Mouse (Mus musculus) liver, adult 2 months (tissue): ENCODE data around the gene Emb. TPM values are rescaled to one million over a fixed set of nuclear protein-coding genes. Genes with fewer than 3 reads are reported as not detected.

ENCODE experiments used
- DNase-seq: peaks from one replicate; pipeline ENCODE4 v3.0.0-alpha.2; 2011; ENCODE audit warnings: low read depth, low spot score; ENCODE audit errors: extremely low read depth
- H3K27ac ChIP-seq: fragments of 200-500 bp; replicated peaks from 2 replicates; pipeline ENCODE4 v1.5.1; 2012; ENCODE audit warnings: low read depth, mild to moderate bottlenecking, control low read depth, inconsistent platforms, low read length; ENCODE audit not compliant: insufficient read depth
- H3K27me3 ChIP-seq: fragments of 200-500 bp; 2 replicates; pipeline ENCODE4 v1.6.1; 2012; ENCODE audit warnings: mild to moderate bottlenecking, moderate library complexity, low read length, inconsistent platforms; ENCODE audit not compliant: control insufficient read depth, insufficient read depth
- H3K36me3 ChIP-seq: fragments of 200-500 bp; 2 replicates; pipeline ENCODE4 v1.6.1; 2012; ENCODE audit warnings: low read length, inconsistent platforms; ENCODE audit not compliant: control insufficient read depth, insufficient read depth
- H3K4me1 ChIP-seq: fragments of 200-500 bp; 2 replicates; pipeline ENCODE4 v1.6.1; 2011; ENCODE audit warnings: low read length; ENCODE audit not compliant: control insufficient read depth, insufficient read depth
- H3K4me3 ChIP-seq: fragments of 200-500 bp; 2 replicates; pipeline ENCODE4 v1.5.1; 2011; ENCODE audit warnings: low read depth, mild to moderate bottlenecking, control low read depth, low read length, moderate library complexity; ENCODE audit not compliant: insufficient read depth
- H3K79me2 ChIP-seq: fragments of 200-500 bp; 2 replicates; pipeline ENCODE4 v1.6.1; 2012; ENCODE audit warnings: inconsistent platforms, mild to moderate bottlenecking, low read length, moderate library complexity; ENCODE audit not compliant: control insufficient read depth, insufficient read depth
- H3K9ac ChIP-seq: fragments of 200-500 bp; 2 replicates; pipeline ENCODE4 v1.6.1; 2012; ENCODE audit warnings: low read depth, mild to moderate bottlenecking, control low read depth, inconsistent platforms, low read length
- CTCF ChIP-seq: fragments of 200-500 bp; IDR thresholded peaks from 2 replicates; pipeline ENCODE4 v1.5.1; 2011; ENCODE audit warnings: low read depth, low read length, control low read depth
- POLR2A ChIP-seq: fragments of 200-500 bp; IDR thresholded peaks from 2 replicates; pipeline ENCODE4 v1.6.1; 2011; ENCODE audit warnings: low read length, control low read depth; ENCODE audit not compliant: insufficient read depth; ENCODE audit errors: extremely low read depth
- WGBS: fragments of 180-500 bp; shearing (Covaris S2); methylation state at CpG from one replicate; pipeline ENCODE4 v1.1.7; 2018; 5-methylcytosine and 5-hydroxymethylcytosine counted together
- polyA plus RNA-seq: library from polyadenylated mRNA; depleted of rRNA; stranded (reverse); fragments of >200 nt; gene quantifications from 2 replicates; pipeline ENCODE4 v1.2.3, GENCODE M21; 2012
- total RNA-seq: library from RNA; depleted of rRNA; stranded (reverse); fragments of >200 nt; gene quantifications from 2 replicates; pipeline ENCODE4 v1.2.3, GENCODE M21; 2014

The Emb gene
- total and polyA plus RNA-seq, 2 experiments, result 0.49 to 1.2 TPM

GRCm38 (mm10) chr13:117267963-117268362 is 59.6 kb downstream of the Emb start:
- no peaks in the 10 kb centered on the region for H3K36me3 ChIP-seq
- H3K9ac ChIP-seq, result no peak overlapping the region
- H3K4me1 ChIP-seq, result no peaks in the 10 kb centered on the region
- no peak for DNase-seq
- WGBS, result 94% methylated on average over 14 of the region's 14 CpGs
- H3K27me3 ChIP-seq, result no peaks in the 10 kb centered on the region
- TF ChIP-seq POLR2A, result no peak
- no peak for TF ChIP-seq CTCF
- H3K79me2 ChIP-seq, result no peaks in the 10 kb centered on the region
- no peak overlapping the region for H3K27ac ChIP-seq
- no peak overlapping the region for H3K4me3 ChIP-seq

GRCm38 (mm10) chr13:117284036-117284435 is 75.7 kb downstream of the Emb start:
- no peak overlapping the region for H3K4me3 ChIP-seq
- no peak overlapping the region for H3K9ac ChIP-seq
- TF ChIP-seq POLR2A, result no peak
- TF ChIP-seq CTCF, result no peak
- no peaks in the 10 kb centered on the region for H3K4me1 ChIP-seq
- 74% methylated on average over 4 of the region's 4 CpGs for WGBS
- no peaks in the 10 kb centered on the region for H3K36me3 ChIP-seq
- no peak for DNase-seq
- no peaks in the 10 kb centered on the region for H3K27me3 ChIP-seq
- H3K27ac ChIP-seq, result no peak overlapping the region
- no peaks in the 10 kb centered on the region for H3K79me2 ChIP-seq

GRCm38 (mm10) chr13:117286939-117287338 is 78.6 kb downstream of the Emb start:
- no peak for DNase-seq

GRCm38 (mm10) chr13:117287400-117287799 is 79.1 kb downstream of the Emb start:
- no peak for TF ChIP-seq POLR2A
- TF ChIP-seq CTCF, result peak; percentile 49

More at GRCm38 (mm10) chr13:117286939-117287338, 78.6 kb downstream of the Emb start:
- no peaks in the 10 kb centered on the region for H3K79me2 ChIP-seq
- H3K4me3 ChIP-seq, result no peak overlapping the region
- 0 out of 2 replicates have a peak, but pooled peaks cover 3% of the 10 kb centered on the region for H3K27me3 ChIP-seq
- no peak overlapping the region for H3K9ac ChIP-seq
- H3K36me3 ChIP-seq, result no peaks in the 10 kb centered on the region
- H3K27ac ChIP-seq, result no peak overlapping the region
- no peaks in the 10 kb centered on the region for H3K4me1 ChIP-seq
- 93% methylated on average over 2 of the region's 2 CpGs for WGBS
- no peak for TF ChIP-seq POLR2A
- TF ChIP-seq CTCF, result no peak

GRCm38 (mm10) chr13:117289494-117290270 is 81.3 kb downstream of the Emb start:
- Histone ChIP-seq H3K4me1 (no peaks in the 10 kb centered on the region), H3K4me3 (no peak overlapping the region), H3K27ac (no peak overlapping the region), H3K27me3 (0 out of 2 replicates have a peak, but pooled peaks cover 3% of the 10 kb centered on the region), H3K9ac (no peak overlapping the region), H3K36me3 (no peaks in the 10 kb centered on the region), H3K79me2 (no peaks in the 10 kb centered on the region)
- no peak for TF ChIP-seq POLR2A
- peak; percentile 33 for TF ChIP-seq CTCF
- WGBS, result 31% methylated on average over 17 of the region's 17 CpGs
- DNase-seq, result peak; percentile 39

More at GRCm38 (mm10) chr13:117287400-117287799, 79.1 kb downstream of the Emb start:
- H3K79me2 ChIP-seq, result no peaks in the 10 kb centered on the region
- 88% methylated on average over 6 of the region's 6 CpGs for WGBS
- no peak overlapping the region for H3K27ac ChIP-seq
- no peak overlapping the region for H3K9ac ChIP-seq
- H3K4me1 ChIP-seq, result no peaks in the 10 kb centered on the region
- H3K27me3 ChIP-seq, result 0 out of 2 replicates have a peak, but pooled peaks cover 3% of the 10 kb centered on the region
- no peak overlapping the region for H3K4me3 ChIP-seq
- no peaks in the 10 kb centered on the region for H3K36me3 ChIP-seq
- no peak for DNase-seq
